Mouse (Mus musculus) kidney, adult 18-20 months (tissue): ENCODE measurements around the gene Cyp4v3.

ENCODE experiments used
- DNase-seq: peaks from one replicate; pipeline ENCODE4 v3.0.0; 2021

Gene Cyp4v3

DNA sequence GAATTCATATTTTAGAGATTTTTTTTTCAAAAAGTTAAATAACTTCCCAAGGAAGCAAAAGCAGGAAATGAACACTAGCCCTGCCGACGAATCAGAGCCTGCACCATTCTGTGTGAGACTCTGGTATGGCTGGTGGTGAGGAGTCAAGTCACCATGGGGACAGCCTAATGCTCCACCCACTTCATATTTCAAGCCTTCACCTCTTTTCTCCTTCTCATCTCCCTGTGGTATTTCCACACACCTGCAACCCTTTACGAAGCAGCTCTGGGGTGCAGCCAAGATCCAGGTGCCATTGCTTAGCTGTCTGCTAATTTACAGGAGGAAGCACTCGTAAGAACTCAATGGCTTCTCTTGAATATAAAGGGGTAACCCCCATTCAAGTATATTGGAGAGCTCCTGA lies 22.0 kb downstream of the Cyp4v3 start:
- DNase-seq: no peak

DNA sequence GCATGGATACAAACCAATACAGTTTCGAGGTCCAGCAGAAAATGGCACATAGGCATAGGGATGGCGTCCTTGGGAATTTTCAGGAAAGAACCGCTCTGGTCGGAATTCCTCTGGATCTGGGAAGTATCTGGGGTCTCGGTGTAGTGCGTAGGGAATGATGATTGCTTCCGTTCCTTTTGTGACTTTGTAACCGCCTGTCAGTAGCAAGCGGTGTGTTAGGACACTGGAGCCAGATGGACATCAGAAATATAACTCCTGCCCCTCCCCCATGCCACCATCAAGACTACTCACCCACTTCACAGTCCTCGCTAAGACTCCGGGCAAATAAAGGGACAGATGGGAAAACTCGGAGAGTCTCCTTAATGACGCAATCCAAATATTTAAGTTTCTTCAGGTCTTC lies 24.6 kb downstream of the Cyp4v3 start, which contains the start of gene Gm45753:
TSS of gene Gm45753 (minus strand) at position 101 of the 400 bp plus-strand sequence.
- DNase-seq: no peak

DNA sequence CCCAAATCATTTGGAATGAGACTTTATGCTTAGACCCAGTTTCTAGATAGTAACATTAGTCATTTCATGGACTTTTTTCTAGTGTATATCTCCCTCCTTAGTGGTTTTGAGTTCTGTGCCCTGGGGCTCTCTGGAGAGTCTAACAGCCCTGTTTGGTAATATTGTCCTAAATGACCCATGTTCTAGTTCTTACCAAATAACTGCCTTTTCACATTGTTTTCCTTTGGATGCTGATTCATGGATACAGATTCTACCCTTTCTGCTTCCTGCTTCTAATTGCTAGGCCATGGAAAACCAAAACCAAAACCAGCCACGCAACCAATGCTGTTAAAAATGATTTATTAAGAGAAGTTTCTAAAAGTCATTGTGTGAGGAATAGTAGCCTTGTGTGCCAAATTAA lies 27.5 kb downstream of the Cyp4v3 start:
- DNase-seq: no peak

DNA sequence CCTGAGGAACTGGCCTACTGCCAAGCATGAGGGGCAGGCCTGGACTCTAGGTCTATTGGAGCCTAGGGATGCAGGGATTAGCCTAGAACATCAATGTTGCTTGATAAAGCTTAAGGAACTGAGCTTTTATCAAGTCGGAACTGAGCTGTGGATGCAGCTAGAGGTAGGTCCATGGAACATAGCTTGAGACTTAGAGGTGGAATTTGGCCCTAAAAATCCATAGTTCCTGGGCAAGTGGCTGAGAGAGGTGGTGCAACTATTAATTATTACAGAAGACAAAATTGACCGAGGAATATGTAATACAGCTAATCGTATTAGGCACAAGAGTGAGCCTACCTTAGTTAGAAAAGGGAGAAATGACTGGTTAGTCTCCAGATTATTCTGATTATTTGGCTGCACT lies 28.7 kb downstream of the Cyp4v3 start:
- no peak for DNase-seq

DNA sequence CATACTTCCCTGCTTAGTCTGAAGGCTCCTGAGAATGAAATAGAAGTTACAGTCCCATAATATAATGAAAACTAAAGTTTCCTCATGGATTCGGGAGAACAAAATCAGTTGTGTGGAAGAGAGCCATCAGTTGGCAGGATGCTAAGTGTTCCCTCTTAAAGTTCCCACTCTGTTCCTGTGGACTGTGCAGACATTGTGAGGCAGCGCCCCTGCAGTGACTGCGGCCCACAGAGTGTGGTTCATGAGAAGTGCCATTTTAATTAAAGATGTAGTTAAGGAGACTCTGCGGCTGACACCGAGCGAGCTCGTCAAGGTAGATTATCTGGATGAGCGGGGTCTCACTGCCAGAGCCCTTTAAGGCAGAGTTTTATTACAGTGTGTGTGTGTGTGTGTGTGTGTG lies 30.6 kb downstream of the Cyp4v3 start:
- no peak for DNase-seq

DNA sequence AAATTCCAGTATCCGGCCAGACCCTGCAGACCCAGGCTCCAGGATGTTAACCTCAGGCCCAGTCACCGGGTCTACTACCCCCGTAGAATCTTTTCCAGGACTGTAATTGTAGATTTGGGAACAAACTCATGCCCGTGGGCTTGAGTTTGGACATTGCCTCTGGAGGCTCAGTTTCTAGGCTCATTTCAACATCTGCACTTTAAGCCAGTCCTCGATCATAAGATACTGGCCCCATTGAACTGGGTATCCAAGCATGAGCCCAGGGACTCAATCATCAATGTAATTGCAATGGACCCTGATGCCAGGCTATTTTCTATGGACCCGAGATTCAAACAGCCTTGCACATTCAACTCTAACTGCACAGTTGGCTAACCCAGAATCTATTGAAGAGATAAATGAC lies 37.7 kb downstream of the Cyp4v3 start:
- DNase-seq: no peak

DNA sequence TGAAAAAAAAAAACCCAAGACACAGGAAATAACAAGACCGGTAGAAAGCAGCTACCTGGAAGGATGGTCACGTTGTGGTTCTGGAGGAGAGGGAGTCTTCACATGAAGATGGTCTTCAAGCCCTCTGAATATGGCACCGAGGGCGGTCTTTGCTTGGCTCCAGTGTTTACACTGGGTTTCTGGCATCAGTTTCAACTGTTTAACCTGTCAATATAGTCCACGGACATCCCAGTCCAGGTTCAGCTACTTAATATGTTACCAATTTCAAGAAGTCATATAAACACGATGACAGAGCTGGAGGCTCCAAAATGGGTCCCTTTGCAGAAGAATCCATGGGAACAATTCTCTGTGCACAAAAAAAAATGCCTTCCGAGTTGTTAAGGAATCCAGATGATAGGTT lies 38.3 kb downstream of the Cyp4v3 start, which contains the start of gene Klkb1:
TSS of gene Klkb1 (minus strand) at position 173 of the 400 bp plus-strand sequence.
- no peak for DNase-seq

DNA sequence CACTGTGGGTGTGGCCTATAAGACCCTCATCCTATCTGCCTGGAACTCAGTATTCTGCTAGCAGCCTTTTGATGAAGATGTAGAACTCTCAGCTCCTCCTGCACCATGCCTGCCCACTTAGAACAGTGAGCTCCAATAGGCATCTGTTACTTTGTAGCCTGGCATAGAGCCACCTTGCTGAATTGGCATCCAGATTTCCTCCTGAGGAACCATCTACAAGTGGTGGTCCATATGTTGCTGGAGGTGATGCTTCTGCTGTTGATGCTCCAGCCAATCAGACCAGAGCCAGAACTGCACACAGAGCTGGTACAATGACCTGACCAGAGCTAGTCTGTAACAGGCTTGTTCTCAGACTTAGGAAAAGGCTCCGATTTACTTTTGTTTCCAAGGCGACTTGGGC lies 41.2 kb downstream of the Cyp4v3 start:
- no peak for DNase-seq

DNA sequence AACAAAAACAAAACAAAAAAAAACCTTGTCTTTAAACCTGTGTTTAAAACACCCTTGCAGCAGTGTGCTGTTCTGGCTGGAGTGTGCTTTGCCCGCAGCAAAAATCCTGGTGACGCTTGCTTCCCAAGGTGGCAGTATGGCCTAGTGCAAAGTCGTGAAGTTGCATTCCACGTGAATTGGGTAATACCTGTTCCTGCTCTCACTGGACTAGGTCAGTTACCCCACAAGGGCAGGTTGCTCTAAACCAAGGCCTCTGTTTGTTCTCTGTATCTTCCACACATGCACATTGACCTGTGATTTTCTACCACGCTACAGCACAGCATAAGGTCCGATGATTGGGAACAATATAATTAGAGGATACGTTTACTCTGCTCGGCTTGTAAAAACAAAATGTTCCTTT lies 51.4 kb downstream of the Cyp4v3 start:
- peak; percentile 6 for DNase-seq

DNA sequence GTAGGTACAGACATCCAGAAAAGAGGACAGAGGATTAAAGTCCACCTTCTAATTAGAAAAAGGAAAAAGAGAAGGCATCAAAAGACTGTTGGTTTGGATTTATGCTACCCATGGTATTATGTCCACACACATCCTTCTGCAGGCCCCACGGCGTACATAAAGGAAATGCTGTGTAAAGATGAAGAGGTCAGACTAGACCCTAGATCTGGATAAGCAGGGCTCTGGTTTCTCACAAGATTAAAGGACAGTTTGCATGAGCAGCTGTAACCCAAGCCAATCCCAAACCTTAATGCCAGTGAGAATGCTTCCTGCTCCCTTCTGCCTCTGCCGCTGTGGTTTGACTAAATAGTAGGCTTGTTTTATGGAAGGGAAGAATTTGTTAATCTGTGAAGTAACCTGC lies 55.6 kb downstream of the Cyp4v3 start:
- DNase-seq: no peak

DNA sequence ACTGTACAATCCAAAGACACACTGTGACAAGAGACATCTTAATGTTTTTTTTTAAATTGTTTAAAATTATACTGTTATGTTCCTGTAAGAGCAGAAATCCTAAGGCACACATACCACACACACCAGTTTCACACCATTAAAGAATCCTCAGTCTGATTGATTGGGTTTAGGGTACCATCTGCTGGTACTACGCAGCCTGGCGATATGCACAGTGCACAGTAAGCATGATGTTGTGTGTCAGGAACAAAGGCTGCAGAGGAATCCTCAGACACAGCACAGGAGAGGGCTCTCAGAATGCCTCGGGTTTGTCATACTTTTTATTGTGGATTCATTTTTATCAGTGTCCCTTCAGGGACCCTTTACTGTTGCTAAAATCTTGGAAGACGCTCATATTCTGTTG lies 58.7 kb downstream of the Cyp4v3 start:
- no peak for DNase-seq

DNA sequence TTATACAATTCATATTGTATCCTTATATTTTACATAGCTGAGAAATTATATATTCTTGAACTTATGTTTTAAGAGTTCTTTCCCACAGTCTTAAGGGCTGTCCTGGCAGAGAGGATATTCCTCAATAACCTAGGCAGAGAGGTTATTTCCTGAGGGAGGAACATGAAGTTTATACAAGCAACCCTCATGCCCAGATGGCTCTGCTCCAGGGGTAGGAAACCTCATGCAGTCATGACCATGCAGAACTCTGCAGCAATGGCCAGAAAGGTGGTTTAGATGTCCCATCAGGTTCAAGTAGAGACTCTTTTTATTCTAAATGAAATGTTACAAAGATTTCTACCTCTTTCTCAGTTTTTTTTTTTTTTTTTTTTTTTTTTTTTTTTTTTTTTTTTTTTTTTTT lies 64.0 kb downstream of the Cyp4v3 start:
- DNase-seq: no peak

DNA sequence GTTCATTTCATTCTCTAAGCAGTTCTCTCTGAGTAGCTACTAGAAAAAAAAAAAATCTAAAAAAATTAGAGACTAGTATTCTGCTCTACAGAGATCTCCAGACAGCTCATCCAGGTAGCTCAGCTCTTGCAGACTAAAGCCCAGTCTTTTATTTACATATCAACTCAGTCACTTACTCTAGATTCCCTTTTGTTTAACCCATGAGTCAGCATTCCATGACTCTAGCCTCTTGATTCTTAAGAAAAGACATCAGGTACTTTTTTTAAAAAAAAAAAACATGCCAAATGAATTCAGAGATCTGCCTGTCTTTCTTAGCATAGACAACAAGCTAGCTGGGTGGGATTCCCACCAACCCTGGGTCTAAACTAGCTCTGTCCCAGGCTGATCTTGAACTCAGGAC lies 64.5 kb downstream of the Cyp4v3 start:
- DNase-seq: no peak

DNA sequence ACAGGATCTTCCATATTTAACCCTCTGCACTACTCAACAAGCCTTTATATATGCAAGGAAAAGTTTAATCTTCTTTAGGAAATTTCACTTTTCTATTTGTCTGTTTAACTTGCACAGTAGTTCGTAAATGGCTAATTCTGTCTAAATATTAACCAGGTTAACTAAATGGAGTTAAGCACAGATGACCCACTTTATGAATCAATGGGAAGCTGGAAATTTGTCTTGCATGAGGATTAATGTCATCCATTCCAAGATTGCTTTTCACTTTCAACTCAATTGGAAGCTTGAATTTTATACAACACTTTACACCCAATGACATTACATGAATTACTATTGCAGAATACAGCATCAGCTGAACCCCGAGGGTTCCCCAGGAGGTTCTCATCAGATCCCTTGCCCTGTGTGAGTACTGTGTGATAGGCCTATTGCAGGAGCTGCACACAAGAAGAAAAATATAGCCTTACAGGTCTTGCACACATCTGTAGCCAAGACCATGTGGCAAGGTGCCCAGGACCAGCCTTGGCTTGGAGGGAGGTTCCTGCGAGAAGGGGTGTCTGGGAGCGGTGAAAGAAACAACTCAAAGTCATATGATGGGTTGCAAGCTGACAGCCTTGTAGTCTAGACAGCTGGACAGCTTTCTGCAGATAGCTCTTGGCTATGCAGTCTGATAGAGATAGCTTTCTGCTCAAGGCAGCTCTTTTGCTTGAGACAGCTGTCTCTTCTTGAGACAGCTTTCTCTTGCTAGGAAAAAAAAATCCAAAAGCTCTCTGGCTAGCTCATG lies 65.2 kb downstream of the Cyp4v3 start:
- DNase-seq: peak; percentile 5

DNA sequence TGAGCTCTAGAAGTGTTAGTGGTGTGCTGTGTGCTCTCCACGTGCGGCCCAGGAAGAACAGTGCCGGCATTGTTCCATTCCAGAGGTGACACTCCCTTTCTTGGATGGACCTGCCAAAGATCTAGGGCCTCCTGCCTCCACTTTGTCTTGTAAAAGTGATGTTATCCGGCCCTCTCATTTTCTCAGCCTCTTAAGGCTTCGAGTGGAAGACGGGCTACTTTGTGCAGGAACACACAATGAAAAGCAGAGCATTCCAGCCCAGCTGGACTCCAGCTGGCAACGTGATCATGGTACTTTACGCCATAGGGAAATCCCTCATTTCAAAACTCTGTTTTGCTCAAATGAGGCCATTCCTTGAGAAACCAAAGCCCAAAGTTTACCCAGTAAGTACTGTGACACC lies 66.0 kb downstream of the Cyp4v3 start:
- no peak for DNase-seq

DNA sequence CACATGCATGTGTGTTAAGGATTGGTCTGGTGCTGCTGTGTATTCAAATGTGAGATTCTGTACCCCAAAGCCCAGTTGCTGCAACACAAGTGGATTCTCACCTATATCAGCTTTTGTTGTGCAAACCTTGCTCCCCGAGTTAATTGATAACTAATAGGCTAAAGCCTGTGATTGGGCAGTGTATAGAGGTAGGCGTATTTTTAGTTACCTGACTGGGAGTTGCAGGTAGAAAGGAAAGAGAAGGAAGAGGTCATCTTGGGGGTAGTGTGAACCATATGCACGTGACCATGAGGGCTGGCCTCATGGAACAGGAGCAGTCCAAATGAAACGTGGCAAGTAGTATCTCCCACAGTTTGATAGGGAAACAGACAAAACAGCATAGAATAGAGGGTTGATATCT lies 68.1 kb downstream of the Cyp4v3 start:
- DNase-seq: no peak

DNA sequence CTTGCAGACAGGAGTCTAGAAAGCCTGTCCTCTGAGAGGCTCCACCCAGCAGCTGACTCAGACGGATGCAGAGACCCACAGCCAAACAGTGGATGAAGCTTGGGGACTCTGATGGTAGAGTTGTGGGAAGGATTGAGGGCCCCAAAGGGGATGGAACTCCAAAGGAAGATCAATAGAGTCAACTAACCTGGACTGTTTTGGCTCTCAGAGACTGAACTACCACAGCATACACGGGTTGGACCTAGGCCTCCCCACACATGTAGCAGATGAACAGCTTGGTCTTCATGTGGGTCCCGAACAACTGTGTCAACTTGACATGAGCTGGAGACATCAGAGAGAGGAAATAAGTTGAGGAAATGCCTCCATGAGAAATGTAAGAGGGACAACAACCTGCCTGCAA lies 70.2 kb downstream of the Cyp4v3 start:
- DNase-seq: no peak

DNA sequence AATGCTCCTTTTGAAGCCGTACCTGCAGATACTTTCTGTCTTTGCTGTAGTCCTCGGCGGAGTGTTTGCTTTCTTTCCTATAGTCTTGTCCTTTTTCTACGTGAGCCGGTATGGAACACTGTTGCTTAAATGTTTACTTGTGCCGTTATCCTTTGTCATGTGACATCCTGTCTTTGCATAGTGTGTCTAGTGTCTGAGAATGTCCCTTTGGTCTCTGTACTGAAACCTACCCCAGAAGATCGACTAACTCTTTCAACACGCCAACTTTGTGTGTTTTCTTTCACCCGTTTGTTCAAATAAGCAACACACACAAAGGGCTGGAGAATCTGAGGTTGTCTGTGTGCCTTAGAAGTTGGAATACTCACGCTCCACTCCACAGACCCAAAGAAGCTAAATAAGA lies 71.1 kb downstream of the Cyp4v3 start, which contains the start of gene F11:
TSS of gene F11 (minus strand) at position 112 of the 400 bp plus-strand sequence.
- DNase-seq: no peak

DNA sequence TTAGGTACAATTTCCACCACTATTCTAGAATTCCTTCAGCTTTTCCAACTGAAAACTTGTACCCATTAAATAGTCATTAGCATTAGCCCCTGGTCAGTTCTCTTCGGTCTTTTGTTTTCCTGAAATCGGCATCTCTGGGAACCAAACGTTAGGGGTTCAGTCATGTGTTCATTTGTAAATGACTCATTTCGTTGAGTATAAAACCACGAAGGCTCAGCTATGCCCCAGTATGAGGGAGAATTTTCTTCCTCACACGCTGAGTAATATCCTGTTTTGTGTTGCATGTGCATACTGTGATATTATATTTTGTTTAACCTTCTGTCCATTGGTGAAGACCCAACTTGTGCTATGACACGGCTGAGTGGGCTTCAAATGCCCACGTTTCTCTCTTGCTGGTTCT lies 74.6 kb downstream of the Cyp4v3 start:
- DNase-seq: no peak

DNA sequence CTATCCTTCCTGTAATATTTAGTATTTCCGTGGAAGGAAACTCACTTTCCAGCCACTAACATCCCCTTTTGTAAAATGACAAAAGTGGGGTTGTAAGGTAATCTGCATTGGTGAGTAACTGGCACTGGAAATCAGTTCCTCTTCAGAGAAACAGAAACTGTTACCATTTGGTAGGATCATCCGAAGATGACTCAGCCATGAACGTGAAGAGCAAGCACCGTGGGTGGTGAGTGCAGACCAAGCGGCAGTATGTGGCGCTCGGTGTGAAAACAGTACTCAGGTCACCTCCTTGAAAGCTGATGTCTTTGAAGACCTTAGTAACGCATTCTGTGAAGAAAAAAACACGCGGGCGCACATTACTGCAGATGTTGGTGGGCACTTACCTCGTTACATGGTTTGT lies 78.0 kb downstream of the Cyp4v3 start:
- no peak for DNase-seq
